Mouse (Mus musculus): ENCODE data around the gene Adamts15. TPM values are rescaled to one million over a fixed set of nuclear protein-coding genes. Genes with fewer than 3 reads are reported as not detected.

The Adamts15 gene
- polyA plus RNA-seq, 1 experiment from 2014 or later: 5.8 TPM

DNA sequence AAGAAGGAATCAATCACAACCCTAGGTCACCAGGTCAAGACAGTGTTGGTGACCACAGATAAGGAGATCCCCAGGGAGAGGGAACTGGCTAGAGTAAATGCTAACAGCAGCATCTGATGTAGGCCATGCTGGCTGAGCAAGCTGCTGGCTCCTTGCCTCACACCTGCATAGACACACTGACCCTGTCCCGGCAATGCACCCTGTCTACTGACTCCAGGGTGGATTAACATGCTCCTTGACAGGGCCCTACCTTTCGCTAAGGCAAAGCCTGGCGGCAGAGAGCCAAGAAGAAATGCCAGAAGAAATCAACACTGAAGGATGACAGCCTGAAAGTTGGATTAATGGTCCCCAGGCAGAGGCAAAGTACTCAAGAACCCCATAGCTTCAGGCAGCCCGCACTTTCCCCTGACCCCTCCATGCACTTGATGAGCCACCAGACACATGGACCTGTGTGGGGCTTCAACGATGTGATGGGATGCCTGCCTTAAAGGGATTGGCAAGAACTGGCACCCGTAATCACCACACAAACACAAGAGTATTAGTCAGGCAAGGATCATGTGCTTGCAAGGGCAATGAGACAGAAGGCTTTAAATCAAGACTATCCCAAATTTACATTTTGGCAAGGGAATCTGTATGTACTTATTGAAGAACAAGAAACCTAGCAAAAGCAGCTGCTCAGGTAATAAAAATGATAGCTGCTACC lies 5.8 kb downstream of the Adamts15 start:
- Histone ChIP-seq H3K9ac (ENCODE audit: low read depth, low read length) (no peak overlapping the region), H3K4me3 (ENCODE audit: low read length) (no peak overlapping the region), H3K27me3 (ENCODE audit: control insufficient read depth, insufficient read depth, low read length) (peaks cover 3% of the 10 kb centered on the region), H3K9me3 (ENCODE audit: control insufficient read depth, low read length) (no peaks in the 10 kb centered on the region), H3K36me3 (ENCODE audit: control insufficient read depth, insufficient read depth, low read length) (no peaks in the 10 kb centered on the region), H3K4me1 (ENCODE audit: control insufficient read depth, insufficient read depth, low read length) (peaks cover 17% of the 10 kb centered on the region; the same call in 1 of the 2 replicates), H3K4me2 (replicated peaks; ENCODE audit: low read depth, low read length) (no peak overlapping the region), H3K27ac (ENCODE audit: low read depth, low read length) (no peak overlapping the region)
- no peak for ATAC-seq (ENCODE audit: low FRiP score, low TSS enrichment)
- WGBS: 85% methylated on average over 6 of the region's 6 CpGs

DNA sequence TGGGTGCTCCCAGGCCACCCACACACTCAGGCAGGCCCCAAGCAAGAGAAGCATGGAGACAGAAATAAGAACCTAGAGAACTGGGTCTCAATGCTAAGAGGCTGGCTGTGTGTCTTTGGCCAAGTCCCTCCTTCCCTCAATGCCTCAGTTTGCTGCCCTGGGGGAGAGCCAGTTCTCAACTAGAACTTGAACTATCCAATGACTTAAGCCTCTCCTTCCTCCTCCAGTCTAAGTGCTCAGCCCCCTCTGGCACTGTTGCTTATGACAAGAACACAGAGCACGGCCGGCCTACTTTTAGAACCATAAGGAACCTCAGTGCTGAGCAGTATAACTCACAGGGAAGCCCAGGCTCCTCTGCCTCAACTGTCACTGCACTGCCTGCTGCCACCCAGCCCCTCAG lies 8.0 kb downstream of the Adamts15 start:
- Histone ChIP-seq H3K4me2 (replicated peaks; ENCODE audit: low read depth, low read length) (no peak overlapping the region), H3K36me3 (ENCODE audit: control insufficient read depth, insufficient read depth, low read length) (no peaks in the 10 kb centered on the region), H3K27me3 (ENCODE audit: control insufficient read depth, insufficient read depth, low read length) (no peaks in the 10 kb centered on the region), H3K4me1 (ENCODE audit: control insufficient read depth, insufficient read depth, low read length) (peaks cover 9% of the 10 kb centered on the region; the same call in 1 of the 2 replicates), H3K27ac (ENCODE audit: low read depth, low read length) (no peak overlapping the region), H3K9ac (ENCODE audit: low read depth, low read length) (no peak overlapping the region), H3K9me3 (ENCODE audit: control insufficient read depth, low read length) (no peaks in the 10 kb centered on the region), H3K4me3 (ENCODE audit: low read length) (no peak overlapping the region)
- 88% methylated on average over 2 of the region's 2 CpGs for WGBS
- ATAC-seq (ENCODE audit: low FRiP score, low TSS enrichment): no peak

- WGBS: 52% methylated on average over 3 of the region's 3 CpGs
- H3K27ac ChIP-seq (ENCODE audit: low read depth, low read length): no peak overlapping the region
- no peak for ATAC-seq (ENCODE audit: low FRiP score, low TSS enrichment)
Observed at GRCm38 (mm10) chr9:30913429-30913828, 8.8 kb downstream of the Adamts15 start.

GRCm38 (mm10) chr9:30912161-30912560 lies 10.1 kb downstream of the Adamts15 start:
- WGBS: 59% methylated on average over 3 of the region's 3 CpGs
- Histone ChIP-seq H3K4me3 (ENCODE audit: low read length) (no peak overlapping the region), H3K9me3 (ENCODE audit: control insufficient read depth, low read length) (no peaks in the 10 kb centered on the region), H3K4me1 (ENCODE audit: control insufficient read depth, insufficient read depth, low read length) (no peaks in the 10 kb centered on the region), H3K9ac (ENCODE audit: low read depth, low read length) (no peak overlapping the region), H3K27ac (ENCODE audit: low read depth, low read length) (no peak overlapping the region), H3K27me3 (ENCODE audit: control insufficient read depth, insufficient read depth, low read length) (no peaks in the 10 kb centered on the region), H3K4me2 (replicated peaks; ENCODE audit: low read depth, low read length) (no peak overlapping the region), H3K36me3 (ENCODE audit: control insufficient read depth, insufficient read depth, low read length) (no peaks in the 10 kb centered on the region)
- ATAC-seq (ENCODE audit: low FRiP score, low TSS enrichment): no peak

More at GRCm38 (mm10) chr9:30913429-30913828, 8.8 kb downstream of the Adamts15 start:
- H3K36me3 ChIP-seq (ENCODE audit: control insufficient read depth, insufficient read depth, low read length): no peaks in the 10 kb centered on the region
- H3K4me3 ChIP-seq (ENCODE audit: low read length): no peak overlapping the region
- H3K4me2 ChIP-seq (replicated peaks; ENCODE audit: low read depth, low read length): no peak overlapping the region
- H3K9me3 ChIP-seq (ENCODE audit: control insufficient read depth, low read length): no peaks in the 10 kb centered on the region
- H3K4me1 ChIP-seq (ENCODE audit: control insufficient read depth, insufficient read depth, low read length): peaks cover 1% of the 10 kb centered on the region; the same call in 1 of the 2 replicates
- H3K27me3 ChIP-seq (ENCODE audit: control insufficient read depth, insufficient read depth, low read length): no peaks in the 10 kb centered on the region
- no peak overlapping the region for H3K9ac ChIP-seq (ENCODE audit: low read depth, low read length)

DNA sequence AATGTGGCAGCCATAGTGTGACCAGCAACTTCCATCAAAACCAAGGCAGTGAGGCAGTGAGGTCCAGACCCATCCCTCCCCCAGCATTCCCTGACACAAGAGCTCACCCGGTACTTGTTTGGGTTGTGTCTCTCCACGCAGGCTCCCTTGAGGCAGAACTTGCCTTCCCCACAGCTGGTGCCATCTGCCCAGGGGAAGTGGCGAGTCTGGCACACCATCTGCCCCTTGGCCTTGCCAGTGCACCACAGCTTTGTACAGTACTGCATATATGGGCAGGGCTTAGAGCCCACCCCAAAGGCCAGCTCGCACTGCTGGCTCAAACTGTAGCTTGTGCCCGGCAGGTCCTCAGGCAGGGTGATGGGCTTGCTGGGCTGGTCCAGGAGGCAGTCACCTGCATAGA lies 11.8 kb downstream of the Adamts15 start:
- no peaks in the 10 kb centered on the region for H3K9me3 ChIP-seq (ENCODE audit: control insufficient read depth, low read length)
- H3K4me3 ChIP-seq (ENCODE audit: low read length): no peak overlapping the region
- 89% methylated on average over 5 of the region's 5 CpGs for WGBS
- no peaks in the 10 kb centered on the region for H3K36me3 ChIP-seq (ENCODE audit: control insufficient read depth, insufficient read depth, low read length)
- ATAC-seq (ENCODE audit: low FRiP score, low TSS enrichment): no peak
- no peaks in the 10 kb centered on the region for H3K27me3 ChIP-seq (ENCODE audit: control insufficient read depth, insufficient read depth, low read length)
- H3K9ac ChIP-seq (ENCODE audit: low read depth, low read length): no peak overlapping the region
- H3K4me2 ChIP-seq (replicated peaks; ENCODE audit: low read depth, low read length): no peak overlapping the region
- H3K27ac ChIP-seq (ENCODE audit: low read depth, low read length): no peak overlapping the region
- no peaks in the 10 kb centered on the region for H3K4me1 ChIP-seq (ENCODE audit: control insufficient read depth, insufficient read depth, low read length)

DNA sequence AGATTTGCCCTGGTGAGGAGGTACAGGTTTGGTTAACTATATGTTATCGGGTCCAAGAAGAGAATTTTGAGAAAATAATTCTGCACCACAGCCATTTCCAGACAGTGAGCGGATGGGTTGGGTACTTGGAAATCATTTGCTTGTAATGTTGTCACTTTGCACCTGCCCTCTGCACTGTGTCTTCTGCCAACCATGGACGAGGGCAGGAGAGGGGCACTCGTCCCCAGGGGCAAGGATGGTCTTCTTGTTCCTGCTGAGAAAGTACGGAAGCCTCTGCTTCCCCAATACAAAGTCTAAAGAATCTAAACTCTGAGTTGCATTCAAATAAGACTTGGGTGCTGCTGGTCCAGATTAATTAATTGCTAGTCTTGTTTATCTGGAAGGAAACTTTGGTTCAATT lies 13.3 kb downstream of the Adamts15 start:
- 84% methylated on average over 5 of the region's 5 CpGs for WGBS
- Histone ChIP-seq H3K4me1 (ENCODE audit: control insufficient read depth, insufficient read depth, low read length) (no peaks in the 10 kb centered on the region), H3K27me3 (ENCODE audit: control insufficient read depth, insufficient read depth, low read length) (no peaks in the 10 kb centered on the region), H3K4me2 (replicated peaks; ENCODE audit: low read depth, low read length) (no peak overlapping the region), H3K4me3 (ENCODE audit: low read length) (no peak overlapping the region), H3K9me3 (ENCODE audit: control insufficient read depth, low read length) (no peaks in the 10 kb centered on the region), H3K36me3 (ENCODE audit: control insufficient read depth, insufficient read depth, low read length) (no peaks in the 10 kb centered on the region), H3K27ac (ENCODE audit: low read depth, low read length) (no peak overlapping the region), H3K9ac (ENCODE audit: low read depth, low read length) (no peak overlapping the region)
- ATAC-seq (ENCODE audit: low FRiP score, low TSS enrichment): no peak

GRCm38 (mm10) chr9:30908296-30908690 lies 14.0 kb downstream of the Adamts15 start:
- no peak for ATAC-seq (ENCODE audit: low FRiP score, low TSS enrichment)
- H3K27ac ChIP-seq (ENCODE audit: low read depth, low read length): no peak overlapping the region
- H3K9me3 ChIP-seq (ENCODE audit: control insufficient read depth, low read length): no peaks in the 10 kb centered on the region
- no peaks in the 10 kb centered on the region for H3K4me1 ChIP-seq (ENCODE audit: control insufficient read depth, insufficient read depth, low read length)
- no peaks in the 10 kb centered on the region for H3K27me3 ChIP-seq (ENCODE audit: control insufficient read depth, insufficient read depth, low read length)
- H3K4me3 ChIP-seq (ENCODE audit: low read length): no peak overlapping the region
- no peaks in the 10 kb centered on the region for H3K36me3 ChIP-seq (ENCODE audit: control insufficient read depth, insufficient read depth, low read length)
- H3K9ac ChIP-seq (ENCODE audit: low read depth, low read length): no peak overlapping the region
- no peak overlapping the region for H3K4me2 ChIP-seq (replicated peaks; ENCODE audit: low read depth, low read length)
- WGBS: 82% methylated on average over 5 of the region's 5 CpGs

GRCm38 (mm10) chr9:30907677-30908295 lies 14.5 kb downstream of the Adamts15 start:
- Histone ChIP-seq H3K4me2 (replicated peaks; ENCODE audit: low read depth, low read length) (no peak overlapping the region), H3K4me3 (ENCODE audit: low read length) (no peak overlapping the region), H3K36me3 (ENCODE audit: control insufficient read depth, insufficient read depth, low read length) (no peaks in the 10 kb centered on the region), H3K4me1 (ENCODE audit: control insufficient read depth, insufficient read depth, low read length) (no peaks in the 10 kb centered on the region), H3K9ac (ENCODE audit: low read depth, low read length) (no peak overlapping the region), H3K27me3 (ENCODE audit: control insufficient read depth, insufficient read depth, low read length) (no peaks in the 10 kb centered on the region), H3K27ac (ENCODE audit: low read depth, low read length) (no peak overlapping the region), H3K9me3 (ENCODE audit: control insufficient read depth, low read length) (no peaks in the 10 kb centered on the region)
- ATAC-seq (ENCODE audit: low FRiP score, low TSS enrichment): no peak
- WGBS: 58% methylated on average over 5 of the region's 5 CpGs

GRCm38 (mm10) chr9:30906426-30906825 lies 15.8 kb downstream of the Adamts15 start:
- no peak overlapping the region for H3K4me3 ChIP-seq (ENCODE audit: low read length)
- no peak for ATAC-seq (ENCODE audit: low FRiP score, low TSS enrichment)
- H3K27ac ChIP-seq (ENCODE audit: low read depth, low read length): no peak overlapping the region
- no peaks in the 10 kb centered on the region for H3K9me3 ChIP-seq (ENCODE audit: control insufficient read depth, low read length)
- H3K36me3 ChIP-seq (ENCODE audit: control insufficient read depth, insufficient read depth, low read length): 0 out of 2 replicates have a peak, but pooled peaks cover 3% of the 10 kb centered on the region
- H3K4me1 ChIP-seq (ENCODE audit: control insufficient read depth, insufficient read depth, low read length): no peaks in the 10 kb centered on the region
- 81% methylated on average over 4 of the region's 4 CpGs for WGBS
- no peak overlapping the region for H3K9ac ChIP-seq (ENCODE audit: low read depth, low read length)
- no peaks in the 10 kb centered on the region for H3K27me3 ChIP-seq (ENCODE audit: control insufficient read depth, insufficient read depth, low read length)
- H3K4me2 ChIP-seq (replicated peaks; ENCODE audit: low read depth, low read length): no peak overlapping the region

Measured in kidney, embryonic 14.5 days (tissue).